Mouse (Mus musculus) retina, postnatal 7 days (tissue): ENCODE results near the gene Gm49395.

Source experiments
- DNase-seq: peaks from one replicate; pipeline ENCODE4 v3.0.0-alpha.2; 2012; ENCODE audit warnings: low read depth, low spot score

Gene Gm49395

DNA sequence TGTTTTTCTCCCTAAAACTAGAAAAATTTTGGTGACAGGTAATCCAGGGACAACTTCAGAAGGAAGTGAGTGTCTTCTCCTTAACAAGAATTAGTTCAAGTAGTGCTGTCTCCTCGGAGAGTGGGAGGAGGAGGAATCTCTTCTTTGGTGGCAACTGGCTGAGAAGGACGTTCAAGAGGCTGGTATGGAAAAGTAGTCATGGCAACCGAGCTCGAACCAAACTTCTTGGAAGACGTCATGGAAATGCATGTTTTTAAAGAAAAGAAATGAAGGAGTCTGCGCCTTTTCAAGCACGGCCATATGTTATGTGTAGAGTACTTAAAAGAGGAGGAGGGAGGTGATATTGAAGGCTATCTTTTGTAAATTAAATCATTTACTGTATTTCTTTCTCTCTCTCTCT is 49.2 kb downstream of the Gm49395 start:
- DNase-seq: no peak

DNA sequence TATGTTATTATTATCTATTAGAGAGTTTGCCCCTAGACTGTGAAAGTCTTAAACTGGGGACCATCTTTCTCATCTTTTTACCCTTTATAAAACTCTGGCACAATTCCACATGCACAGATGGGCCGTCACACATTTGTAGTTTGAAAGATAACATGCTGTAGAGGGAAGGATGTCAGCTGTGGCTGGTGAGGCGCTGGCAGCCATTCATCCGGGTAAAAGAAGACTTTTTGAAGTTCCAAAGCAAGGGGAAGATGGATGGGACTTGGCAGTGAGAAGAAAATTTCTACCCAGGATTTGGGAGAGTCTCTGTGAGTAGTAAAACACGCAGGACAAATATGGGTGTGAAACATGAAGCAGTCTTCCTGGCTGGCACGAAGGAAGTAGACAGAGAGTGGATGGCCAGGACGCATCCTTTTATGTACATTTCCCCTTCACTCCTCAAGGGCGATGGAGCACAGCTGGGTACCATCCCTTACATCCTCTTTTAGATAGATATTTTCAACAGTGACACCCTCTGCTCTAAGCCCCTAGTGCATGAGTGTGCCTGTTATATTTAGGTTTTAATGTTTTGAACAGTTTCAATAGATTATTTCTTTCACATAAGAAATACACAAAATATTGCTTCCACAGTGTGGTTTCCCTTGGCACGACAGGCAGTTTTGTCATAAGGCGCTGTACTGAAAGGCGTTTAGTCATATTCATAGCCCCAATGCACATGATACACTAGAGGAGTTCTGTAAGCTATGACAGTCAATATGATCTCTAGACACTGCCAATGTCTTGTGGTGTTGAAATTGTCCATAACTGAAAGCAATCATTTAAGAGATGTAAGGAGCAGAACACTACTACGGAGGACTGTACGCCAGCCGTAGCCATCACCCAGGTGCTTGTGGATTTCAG is 50.8 kb downstream of the Gm49395 start:
- DNase-seq: no peak

DNA sequence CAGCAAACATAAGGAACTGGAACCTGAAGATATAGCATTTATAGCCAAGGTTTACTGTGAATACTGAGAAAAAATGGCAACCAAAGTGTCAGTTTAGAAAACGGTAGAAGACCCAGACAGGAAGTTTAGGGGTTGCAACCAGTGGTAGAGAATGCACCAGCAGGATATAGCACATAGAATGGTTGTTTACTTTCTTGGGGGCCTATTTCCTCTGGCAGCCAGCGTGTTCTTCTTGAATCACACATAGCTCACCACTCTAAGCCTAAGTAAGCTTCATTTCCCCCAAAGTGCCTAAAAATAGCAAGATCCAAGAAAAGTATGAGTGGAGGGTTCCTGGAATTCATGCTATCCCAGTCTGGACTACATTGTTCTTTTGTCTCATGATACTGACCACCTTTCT is 59.1 kb downstream of the Gm49395 start:
- DNase-seq: no peak

DNA sequence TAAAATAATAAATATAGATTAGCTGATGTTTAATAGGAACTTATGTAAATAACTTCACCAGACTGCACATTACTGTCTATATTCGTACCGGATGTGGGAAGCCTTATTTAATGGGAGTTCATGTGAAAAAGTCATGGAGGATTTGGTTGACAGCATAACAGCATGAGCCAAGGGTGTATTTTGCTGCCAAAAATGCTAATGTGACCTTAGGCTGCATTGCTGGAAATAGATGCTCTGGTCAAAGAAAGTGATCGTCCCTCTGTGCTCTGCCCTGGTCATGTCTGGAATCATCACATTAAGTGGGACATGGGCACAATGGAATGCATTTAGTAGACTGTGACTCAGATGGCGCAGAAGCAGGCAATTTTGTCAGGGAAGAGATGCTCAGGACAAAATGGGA is 64.4 kb downstream of the Gm49395 start:
- DNase-seq: no peak

DNA sequence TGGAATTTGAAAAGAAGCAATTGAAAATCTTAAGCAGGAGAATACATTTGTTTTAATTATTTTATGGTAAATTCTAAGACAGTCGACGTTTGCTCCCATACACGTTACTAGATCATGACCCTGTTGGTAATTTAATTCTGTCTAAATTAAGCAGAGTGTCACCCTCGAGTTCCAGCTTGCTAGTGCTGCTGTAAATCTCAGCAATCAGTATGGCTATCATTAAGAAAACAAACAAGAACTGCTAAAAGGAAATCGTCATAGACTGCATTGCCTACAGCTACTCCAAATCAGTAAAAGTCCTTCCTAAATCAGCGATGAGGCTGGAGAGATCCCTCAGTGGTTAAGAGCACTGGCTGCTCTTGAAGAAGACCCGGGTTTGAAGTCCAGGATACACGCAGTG is 66.3 kb downstream of the Gm49395 start:
- DNase-seq: no peak

DNA sequence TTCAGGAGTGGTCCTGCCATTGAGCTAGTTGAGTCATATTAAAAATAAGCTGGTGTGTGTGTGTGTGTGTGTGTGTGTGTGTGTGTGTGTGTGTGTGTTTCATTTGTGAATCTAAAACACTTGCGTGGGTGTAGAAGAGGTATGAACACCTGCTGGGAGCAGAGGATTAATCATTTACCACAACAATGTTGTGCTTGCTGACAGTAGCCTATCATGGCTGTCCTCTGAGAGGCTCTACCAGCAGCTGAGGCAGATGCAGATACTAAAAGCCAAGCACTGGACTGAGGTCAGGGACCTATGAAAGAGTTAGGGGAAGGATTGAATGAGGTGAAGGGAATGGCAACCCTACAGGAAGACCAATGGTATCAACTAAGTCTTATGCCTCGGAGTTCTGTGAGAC is 68.6 kb downstream of the Gm49395 start:
- DNase-seq: no peak

DNA sequence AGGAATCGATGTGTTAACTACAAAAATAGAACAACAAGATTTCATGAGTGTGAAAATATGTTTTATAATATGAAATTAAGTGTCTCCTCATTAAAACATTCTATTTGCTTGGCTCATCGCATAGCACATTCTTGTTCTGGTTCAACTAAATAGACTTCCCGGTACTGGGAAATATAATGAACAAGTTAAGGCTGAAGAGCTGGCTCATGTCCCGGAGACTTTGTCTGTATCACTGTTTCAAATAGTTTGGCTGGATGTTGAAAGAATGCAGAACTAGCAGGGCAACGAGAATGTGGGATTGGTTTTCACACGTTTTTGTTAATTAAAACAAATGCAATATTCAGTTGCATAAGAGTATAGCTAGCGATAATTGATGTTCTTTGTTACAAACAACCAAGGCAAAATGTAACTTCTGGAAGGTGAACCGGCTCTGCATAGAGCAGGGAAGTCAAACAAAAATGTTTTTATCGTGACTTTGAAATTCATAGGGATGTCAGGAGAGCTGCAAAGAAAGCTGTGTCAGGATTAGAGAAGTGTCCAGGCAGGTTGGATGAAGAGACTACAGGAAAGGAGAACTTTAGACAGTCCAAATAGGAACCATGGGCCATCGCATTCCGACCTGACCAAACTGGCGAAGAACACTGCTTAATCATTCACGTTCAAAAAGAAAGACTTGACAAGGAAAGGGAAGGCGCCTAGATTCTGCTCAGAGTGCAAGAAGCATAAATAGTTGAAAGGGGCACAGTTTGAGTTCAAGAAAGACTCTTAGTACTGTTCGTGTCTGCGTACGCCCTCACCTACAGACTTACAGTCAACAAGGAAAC is 70.3 kb downstream of the Gm49395 start:
- no peak for DNase-seq

DNA sequence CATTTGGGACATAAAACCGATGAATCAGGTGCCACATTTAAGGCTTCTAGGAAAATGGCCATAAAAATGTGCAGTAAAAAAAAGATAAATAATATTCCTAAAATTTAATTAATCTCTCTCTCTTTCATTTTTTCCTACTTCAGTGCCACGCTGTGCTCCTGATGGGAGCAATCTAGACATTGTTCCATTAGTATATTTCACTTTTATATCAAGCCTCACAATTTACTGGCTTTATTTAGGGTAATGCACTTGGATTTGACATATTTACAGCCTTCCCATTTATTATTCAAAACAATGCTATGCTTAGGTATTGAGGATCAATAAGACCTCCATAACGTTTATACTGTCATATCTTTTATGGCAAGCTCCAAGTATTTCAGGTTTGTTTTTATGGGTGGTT is 76.3 kb downstream of the Gm49395 start:
- DNase-seq: no peak

DNA sequence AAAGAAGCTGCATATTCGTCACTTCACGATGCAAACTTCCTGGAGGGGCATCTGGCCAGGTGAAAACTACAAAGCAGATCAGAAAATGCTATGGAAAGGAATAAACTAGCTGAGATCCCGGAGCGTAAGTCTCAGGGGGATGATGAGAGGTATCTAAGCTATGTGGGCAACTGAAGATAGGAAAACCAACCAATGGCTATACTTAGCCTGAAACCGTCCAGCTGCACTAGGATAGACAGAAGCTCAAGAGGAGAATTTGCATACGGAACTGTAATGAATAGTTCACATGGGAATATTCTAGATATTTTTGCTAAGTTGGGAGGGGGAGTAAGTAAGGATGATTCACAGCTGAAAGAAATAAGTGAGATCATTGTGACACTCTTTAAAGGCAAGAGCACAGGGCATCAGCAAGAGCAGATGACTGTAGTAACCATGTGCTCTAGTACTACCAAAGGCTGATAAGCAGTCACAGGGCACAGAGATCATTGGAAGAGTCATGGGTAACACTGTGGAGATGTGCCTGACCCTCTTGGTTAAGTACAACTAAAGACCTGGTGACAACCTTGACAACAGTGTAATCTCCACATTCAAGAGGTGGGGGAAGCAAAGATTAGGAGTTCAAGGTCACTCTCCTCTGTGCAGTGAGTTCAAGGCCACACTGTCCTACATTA is 79.5 kb downstream of the Gm49395 start:
- no peak for DNase-seq

DNA sequence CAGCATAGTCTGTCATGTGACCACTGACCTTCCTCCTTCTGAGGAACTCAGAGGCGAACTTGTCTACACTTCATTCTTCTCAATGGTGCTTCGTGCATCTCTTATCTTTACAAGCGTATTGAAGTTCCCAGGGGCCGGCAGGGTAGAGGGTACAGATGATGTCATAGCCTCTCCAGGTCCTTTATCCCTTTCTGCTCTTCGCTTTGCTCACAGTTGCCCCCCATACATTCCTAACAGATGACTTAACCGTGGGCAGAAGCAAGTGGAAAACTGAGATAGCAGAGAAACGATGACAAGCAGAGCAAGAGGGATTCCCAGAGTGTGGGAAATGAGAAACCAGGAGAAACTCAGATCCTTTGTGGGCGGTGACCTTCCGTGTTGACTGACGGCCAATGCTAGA is 80.3 kb downstream of the Gm49395 start:
- DNase-seq: no peak

DNA sequence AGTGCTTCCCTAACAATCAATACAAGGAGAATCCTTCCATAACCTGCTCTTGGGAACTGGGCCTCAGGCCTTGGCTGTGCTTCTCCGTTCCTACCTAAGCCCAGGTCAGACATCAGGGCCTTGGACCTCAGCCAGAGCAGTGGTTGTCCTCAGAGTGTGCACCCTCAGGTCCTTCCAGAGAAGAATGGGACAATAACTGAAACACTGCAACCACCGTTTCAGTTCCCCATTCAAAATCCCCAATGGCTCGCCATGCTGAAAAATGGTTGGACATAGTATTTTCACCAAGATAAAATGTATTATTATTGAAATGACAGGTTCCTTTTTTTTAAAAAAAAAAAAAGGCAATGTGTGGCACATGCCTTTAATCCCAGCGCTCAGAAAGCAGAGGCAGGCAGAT is 81.0 kb downstream of the Gm49395 start:
- DNase-seq: no peak

DNA sequence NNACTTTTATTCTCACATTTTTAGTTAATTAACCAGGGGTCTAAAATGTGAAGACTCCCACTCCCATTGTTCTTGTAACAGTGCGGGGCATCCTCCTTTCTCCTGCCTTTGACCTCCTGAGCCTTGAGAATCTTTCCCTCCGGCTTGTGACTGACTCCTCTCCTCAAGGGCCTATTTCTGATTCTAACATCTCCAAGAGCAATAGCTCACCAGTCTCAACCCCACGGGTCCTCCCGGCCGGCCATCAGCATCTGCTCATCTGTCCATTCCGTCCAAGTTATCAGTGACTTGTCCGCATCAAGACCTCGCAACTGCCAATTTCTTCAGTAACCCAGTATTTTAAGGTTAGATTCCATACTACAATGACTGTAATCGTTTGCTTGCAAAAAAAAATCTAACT is 84.2 kb downstream of the Gm49395 start:
- DNase-seq: no peak

DNA sequence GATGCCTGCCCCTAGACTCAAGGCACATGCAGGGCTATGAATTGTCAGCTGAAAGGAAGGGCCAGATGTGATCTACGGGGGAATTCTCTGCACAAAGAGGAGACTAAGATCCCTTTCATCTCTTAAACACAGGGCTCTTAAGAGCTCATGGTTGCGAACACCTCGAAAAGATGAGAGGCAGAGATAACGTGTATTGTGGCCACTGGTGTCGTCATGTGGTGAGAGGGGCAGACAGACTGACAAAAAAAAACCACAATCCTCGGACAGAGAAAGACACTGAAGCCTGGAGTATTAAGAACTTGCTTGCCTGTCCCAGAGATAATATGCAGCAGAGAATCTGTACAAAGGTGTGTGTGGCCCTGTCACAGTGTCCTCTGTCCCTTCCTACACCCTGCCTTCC is 90.2 kb downstream of the Gm49395 start:
- no peak for DNase-seq

DNA sequence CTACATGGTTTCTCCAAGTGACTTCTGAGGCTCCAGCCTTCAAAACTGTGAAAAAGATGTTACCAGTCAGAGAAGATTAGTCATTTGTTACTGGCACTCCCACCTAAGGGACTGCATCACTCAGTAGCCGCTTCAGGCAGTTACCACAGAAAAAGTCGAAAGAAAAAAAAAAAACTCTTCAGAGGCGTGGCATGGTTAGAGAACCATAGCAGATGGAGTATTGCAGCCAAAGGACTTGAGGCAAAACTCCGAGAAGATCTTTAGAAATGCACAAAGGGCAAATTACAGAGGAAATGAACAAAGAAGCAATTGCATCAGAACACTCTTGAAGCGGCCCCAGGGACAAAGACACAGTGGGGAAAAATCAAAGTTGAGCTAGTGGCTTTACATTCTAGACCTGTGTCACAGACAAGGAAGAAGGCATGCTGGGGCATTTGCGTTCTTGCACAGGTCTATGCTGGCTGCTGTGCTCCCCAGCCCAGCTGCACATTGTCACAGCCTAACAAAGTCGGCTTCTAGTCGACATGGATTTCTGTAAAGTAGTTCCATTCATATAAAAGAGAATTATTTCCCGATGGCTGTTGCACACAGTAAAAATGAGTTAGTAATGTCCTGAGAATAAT is 95.4 kb downstream of the Gm49395 start:
- no peak for DNase-seq

DNA sequence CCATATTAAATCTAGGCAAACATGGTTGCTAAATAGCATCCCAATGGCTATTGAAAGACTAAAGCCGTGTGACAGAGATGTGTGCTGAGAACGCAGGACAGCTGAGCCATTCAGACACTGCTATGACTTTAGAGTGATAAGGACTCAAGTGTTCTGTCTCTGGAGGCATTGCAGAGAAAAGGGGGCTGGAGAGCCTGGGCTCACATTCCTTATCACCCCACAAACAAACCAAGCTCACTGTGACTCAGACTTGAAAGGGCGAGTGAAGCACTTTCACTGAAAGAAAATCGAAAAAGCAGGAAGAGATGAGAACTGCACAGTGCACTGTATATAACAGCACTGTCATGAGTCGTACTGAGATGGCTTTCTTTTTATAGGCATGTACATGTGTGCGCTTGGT is 96.4 kb downstream of the Gm49395 start:
- DNase-seq: no peak

DNA sequence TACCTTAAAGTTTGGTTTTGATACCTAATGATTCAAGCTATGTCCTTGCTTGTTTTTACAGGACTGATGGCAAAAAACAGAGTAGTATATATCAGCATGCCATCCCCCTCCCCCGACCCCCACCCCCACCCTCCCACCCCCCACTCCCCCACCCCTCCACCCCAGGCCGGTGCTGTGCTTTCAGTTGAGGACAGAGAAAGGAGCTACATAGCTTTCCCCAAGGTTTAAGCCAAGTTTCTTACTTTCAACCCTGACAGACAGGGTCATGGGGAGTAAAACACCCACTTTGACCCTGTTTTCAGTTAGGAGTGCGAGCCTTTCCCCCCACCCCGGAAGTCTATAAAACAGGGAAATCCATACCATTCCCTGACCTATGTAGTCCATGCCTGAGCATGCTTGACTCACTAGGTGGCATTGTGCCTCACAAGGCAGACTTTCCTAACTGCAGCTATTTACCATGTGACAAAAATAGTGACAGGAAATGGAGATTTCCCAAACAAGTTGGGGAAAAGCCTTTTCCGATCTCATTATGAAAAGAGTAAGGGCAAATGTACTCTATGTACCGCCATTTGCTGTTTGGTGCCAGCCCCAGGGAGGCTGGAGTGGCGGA is 98.2 kb downstream of the Gm49395 start:
- DNase-seq: no peak

DNA sequence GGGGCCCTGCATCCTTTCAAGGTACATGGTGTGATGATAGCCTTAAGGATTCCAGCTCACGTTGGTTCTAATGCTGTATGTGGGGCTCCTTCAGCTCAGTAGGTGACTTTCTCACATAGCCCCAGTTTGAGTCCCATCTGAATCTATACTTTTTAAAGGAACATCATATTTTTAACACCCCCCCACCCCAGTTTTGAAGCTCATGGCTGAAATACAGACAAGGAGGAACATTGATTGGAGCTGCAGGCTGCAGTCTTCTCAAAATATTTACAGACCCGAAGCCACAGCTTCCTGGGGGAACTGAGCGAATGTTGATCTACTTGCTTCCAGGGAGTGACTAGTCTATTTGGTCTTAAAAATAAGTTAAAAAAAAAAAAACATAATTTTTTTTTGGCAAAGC is 98.9 kb downstream of the Gm49395 start:
- DNase-seq: no peak

DNA sequence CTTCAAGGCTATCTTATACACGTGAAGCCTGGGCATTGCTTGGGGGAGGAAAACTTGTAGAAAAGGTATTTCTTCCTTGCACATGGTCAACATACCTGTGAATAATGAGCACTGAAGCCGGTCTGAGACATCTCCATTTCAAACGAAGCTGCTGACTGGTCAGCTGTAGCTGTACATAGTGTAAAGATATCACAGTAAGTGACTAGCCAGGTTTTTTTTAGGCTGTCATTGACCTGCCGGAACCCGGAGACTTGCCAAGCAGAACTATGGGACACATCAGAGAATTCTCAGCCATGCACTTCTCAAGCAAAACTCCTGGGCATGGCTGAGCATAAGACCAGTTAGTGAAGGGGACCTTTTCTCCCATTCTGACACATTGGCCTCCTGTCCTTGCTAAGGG is 99.6 kb downstream of the Gm49395 start:
- DNase-seq: no peak

DNA sequence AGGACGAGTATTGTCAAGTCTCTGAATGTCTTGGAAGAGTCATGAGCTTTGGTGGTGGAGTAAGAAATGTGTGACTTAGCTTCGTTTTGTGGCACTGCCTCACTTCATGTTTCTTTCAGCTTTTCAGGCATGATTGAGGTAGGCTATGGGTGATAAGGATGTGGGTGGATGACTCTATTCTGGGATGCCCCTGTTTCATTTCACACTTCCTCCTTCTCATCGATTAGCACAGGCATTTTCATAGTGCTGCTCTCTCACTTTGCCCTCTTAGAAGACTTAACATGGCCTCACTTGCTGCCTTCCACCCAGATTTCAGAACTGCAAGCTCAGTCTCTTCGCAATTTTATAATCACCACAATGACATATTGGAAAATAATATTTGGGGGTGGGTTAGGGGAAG is 102.1 kb downstream of the Gm49395 start:
- DNase-seq: no peak

DNA sequence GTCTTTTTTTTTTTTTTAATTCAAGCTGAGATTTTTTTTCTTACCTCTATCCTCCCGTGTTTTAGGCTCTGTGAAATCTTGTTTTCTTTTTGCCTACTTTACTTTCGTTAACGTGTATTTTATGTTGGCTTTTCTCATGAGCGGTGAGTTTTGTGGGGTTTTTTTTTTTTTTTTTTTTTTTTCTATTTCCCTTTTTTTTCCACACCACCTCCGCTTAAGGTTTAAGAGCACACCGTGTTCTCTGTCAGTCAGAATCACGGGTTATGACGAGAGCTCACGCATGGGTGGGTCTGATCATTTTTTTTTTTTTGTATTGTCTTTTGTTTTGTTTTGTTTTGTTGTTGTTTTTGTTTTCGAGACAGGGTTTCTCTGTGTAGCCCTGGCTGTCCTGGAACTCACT is 103.6 kb downstream of the Gm49395 start:
- no peak for DNase-seq

DNA sequence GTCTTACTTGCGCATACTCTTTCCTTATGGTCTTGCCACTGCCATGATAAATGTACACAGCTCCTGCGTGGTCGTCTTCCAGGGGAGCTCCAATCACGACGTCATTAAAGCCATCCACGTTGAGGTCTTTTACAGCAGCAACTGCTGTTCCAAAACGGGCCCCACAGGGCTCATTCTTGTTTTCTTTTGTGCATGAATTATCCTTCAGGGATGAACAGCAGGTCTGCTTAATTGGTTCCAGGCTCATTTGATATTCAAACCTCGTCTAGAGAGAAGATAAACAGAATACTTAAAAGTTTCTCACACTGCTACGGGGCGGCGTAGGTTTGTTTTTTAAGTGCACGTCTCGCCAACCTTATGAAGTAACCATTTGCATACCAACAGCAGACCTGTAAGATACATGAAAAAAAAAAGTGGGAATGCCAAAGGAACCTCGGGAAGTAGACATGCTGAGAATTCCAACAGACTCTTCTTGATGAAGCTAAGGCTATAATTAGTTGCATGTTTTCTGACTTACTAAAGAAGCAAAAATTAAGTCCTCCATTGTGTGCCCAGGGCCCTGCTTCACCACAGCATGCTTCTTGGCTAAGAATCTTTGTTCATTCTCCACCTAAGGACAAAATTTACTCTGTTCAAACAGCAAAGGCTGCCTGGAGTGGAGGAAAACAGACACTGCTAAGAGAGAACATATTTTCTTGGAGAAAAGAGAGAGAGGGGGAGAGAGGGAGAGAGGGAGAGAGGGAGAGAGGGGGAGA is 109.3 kb downstream of the Gm49395 start:
- no peak for DNase-seq
